Mouse (Mus musculus) neural tube, embryonic 12.5 days (tissue): ENCODE measurements at regions not wholly inside any gene's neighbourhood (a gene's known extent, or its start where the extent isn't known, plus 50 kb on each side); places are given as distances from the start of the nearest gene placed in this dataset.

Experiments used
- ATAC-seq: fragments of 200-750 bp; cut with Nextera tagmentation; 2 replicates; pipeline ENCODE4 v1.8.0; 2017; ENCODE audit warnings: low read depth, mild to moderate bottlenecking, moderate TSS enrichment, moderate library complexity; ENCODE audit not compliant: low FRiP score
- H3K27ac ChIP-seq: fragments of 300-500 bp; sonication (generic); 2 replicates; pipeline ENCODE4 v1.5.1; 2016
- H3K27me3 ChIP-seq: fragments of 300-500 bp; sonication (generic); replicated peaks from 2 replicates; pipeline ENCODE4 v1.6.1; 2016; ENCODE audit warnings: mild to moderate bottlenecking
- H3K36me3 ChIP-seq: fragments of 300-500 bp; sonication (generic); 2 replicates; pipeline ENCODE4 v1.6.1; 2016; ENCODE audit warnings: mild to moderate bottlenecking
- H3K4me1 ChIP-seq: fragments of 300-500 bp; sonication (generic); 2 replicates; pipeline ENCODE4 v1.6.1; 2016
- H3K4me2 ChIP-seq: fragments of 300-500 bp; sonication (generic); replicated peaks from 2 replicates; pipeline ENCODE4 v1.6.1; 2016; ENCODE audit warnings: mild to moderate bottlenecking
- H3K4me3 ChIP-seq: fragments of 300-500 bp; sonication (generic); 2 replicates; pipeline ENCODE4 v1.5.1; 2016
- H3K9ac ChIP-seq: fragments of 300-500 bp; sonication (generic); 2 replicates; pipeline ENCODE4 v1.6.1; 2016; ENCODE audit warnings: mild to moderate bottlenecking
- H3K9me3 ChIP-seq: fragments of 300-500 bp; sonication (generic); 2 replicates; pipeline ENCODE4 v1.6.1; 2016; ENCODE audit warnings: mild to moderate bottlenecking
- WGBS: fragments of 180-500 bp; shearing (Covaris S2); methylation state at CpG from one replicate; pipeline ENCODE4 v1.1.7; 2016; 5-methylcytosine and 5-hydroxymethylcytosine counted together

DNA sequence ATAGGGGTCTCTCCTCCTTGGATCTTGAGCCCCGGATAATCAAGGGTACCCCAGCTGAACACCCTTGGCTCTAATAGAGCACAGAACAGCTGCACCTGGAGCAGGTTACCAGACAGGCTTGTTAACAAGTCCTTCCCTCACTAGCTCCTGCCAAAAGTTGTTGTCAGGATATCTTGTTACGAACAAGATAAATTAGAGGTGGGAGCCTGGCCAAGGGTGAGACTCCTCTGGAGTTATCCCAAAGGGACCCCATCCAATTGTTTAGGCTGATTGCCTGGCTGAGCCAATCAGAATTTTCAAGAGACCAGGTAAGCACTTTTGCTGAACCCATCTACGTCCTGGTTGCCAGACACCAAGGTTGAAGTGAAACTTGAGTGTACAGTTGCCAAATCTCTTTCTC, 465.2 kb upstream of the Gm19410 start:
- peaks cover 14% of the 10 kb centered on the region; the same call in 1 of the 2 replicates for H3K9me3 ChIP-seq
- H3K36me3 ChIP-seq = no peaks in the 10 kb centered on the region
- WGBS = 89% methylated on average over 3 of the region's 3 CpGs
- no peak for ATAC-seq
- no peak overlapping the region for H3K27ac ChIP-seq
- H3K4me3 ChIP-seq = no peak overlapping the region
- H3K4me1 ChIP-seq = no peaks in the 10 kb centered on the region
- H3K4me2 ChIP-seq = no peak overlapping the region
- no peak overlapping the region for H3K9ac ChIP-seq
- no peaks in the 10 kb centered on the region for H3K27me3 ChIP-seq

DNA sequence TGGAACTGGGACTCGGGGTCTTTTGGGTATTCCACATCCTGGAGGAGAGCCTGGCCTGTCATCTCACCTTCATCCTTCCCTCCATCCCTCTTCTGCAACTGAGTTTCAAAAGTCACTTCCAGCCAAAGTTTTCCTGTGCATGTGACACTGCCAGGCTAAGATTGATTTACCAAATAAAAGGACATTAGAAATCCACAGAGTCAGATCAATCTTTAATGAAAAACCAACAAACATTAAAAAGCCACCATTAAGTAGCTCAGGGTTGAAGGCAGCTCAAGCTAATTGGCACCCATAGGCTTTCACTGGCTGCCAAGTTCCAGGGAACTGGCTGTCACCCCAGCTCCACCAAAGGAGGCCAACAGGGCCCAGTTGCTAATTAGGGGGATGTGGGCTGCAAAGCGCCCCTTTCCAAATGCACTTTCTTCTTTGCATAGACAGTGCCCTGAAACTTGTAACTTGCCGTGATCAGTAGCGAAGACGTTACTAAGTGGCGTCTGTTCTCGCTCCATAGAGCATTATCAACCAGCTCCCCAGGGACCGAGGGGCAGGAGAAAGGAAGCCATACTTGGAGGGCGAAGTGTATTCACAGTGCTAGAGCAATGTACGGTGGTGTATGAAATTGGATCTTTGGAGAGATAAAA, 464.6 kb upstream of the Gm19410 start:
- H3K4me2 ChIP-seq = no peak overlapping the region
- no peaks in the 10 kb centered on the region for H3K4me1 ChIP-seq
- no peaks in the 10 kb centered on the region for H3K36me3 ChIP-seq
- 85% methylated on average over 10 of the region's 10 CpGs for WGBS
- no peak overlapping the region for H3K27ac ChIP-seq
- H3K4me3 ChIP-seq = no peak overlapping the region
- no peak for ATAC-seq
- no peak overlapping the region for H3K9ac ChIP-seq
- no peaks in the 10 kb centered on the region for H3K27me3 ChIP-seq
- H3K9me3 ChIP-seq = peaks cover 14% of the 10 kb centered on the region; the same call in 1 of the 2 replicates

DNA sequence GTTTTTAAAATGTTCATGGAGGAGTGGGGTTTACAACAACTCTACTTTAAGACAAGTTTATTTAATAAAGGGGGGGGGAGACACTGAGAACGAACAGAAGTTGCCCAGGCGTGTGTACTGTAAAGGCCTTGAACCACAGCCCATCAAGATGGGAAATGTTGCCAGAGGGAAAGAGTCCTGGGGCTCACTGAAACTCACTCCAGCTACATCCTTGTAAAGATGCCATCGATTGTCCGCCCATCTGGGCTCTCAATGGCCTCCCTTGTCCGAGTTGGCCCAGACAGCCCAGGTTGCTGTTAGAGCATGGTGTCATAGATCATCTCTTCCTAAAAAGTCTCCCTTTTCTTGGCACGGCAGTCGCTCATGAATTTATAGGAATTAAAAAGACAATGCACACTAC, 462.7 kb upstream of the Gm19410 start:
- H3K4me2 ChIP-seq = no peak overlapping the region
- no peaks in the 10 kb centered on the region for H3K27me3 ChIP-seq
- H3K27ac ChIP-seq = no peak overlapping the region
- no peaks in the 10 kb centered on the region for H3K4me1 ChIP-seq
- no peak overlapping the region for H3K4me3 ChIP-seq
- no peaks in the 10 kb centered on the region for H3K36me3 ChIP-seq
- H3K9ac ChIP-seq = no peak overlapping the region
- no peak for ATAC-seq
- H3K9me3 ChIP-seq = peaks cover 14% of the 10 kb centered on the region; the same call in 1 of the 2 replicates
- 86% methylated on average over 7 of the region's 7 CpGs for WGBS

DNA sequence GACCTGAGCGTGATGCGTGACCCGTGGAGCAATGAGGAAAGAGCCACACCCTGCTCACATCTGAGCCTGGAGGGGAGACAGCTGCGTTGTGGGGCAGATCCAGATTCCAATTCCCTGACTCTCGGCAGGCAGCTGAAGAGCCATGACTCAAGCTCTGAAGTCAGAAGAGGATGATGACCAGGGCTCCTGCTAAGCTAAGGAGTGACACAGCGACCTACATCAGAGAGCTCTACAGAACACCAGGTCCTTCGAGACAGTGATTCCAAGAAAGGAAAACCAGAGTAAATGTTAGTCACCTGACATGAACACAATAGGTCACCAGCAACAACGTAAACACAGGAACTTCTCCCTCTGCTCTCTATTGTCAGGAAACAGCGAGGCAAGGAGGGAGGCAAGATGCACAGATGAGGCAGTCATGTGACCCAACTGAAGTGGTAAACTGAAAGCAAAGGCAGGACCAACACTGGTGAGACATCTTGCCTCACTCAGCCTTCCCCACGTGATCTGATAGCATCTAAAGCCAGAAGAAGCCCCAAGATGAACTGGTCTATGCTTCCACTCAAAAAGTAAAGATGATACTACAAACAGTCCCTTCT, 444.2 kb upstream of the Gm19410 start:
- no peaks in the 10 kb centered on the region for H3K36me3 ChIP-seq
- no peak overlapping the region for H3K4me2 ChIP-seq
- no peak for ATAC-seq
- H3K9ac ChIP-seq = no peak overlapping the region
- no peaks in the 10 kb centered on the region for H3K9me3 ChIP-seq
- H3K4me1 ChIP-seq = no peaks in the 10 kb centered on the region
- H3K4me3 ChIP-seq = no peak overlapping the region
- H3K27ac ChIP-seq = no peak overlapping the region
- WGBS = 84% methylated on average over 10 of the region's 10 CpGs
- H3K27me3 ChIP-seq = no peaks in the 10 kb centered on the region

DNA sequence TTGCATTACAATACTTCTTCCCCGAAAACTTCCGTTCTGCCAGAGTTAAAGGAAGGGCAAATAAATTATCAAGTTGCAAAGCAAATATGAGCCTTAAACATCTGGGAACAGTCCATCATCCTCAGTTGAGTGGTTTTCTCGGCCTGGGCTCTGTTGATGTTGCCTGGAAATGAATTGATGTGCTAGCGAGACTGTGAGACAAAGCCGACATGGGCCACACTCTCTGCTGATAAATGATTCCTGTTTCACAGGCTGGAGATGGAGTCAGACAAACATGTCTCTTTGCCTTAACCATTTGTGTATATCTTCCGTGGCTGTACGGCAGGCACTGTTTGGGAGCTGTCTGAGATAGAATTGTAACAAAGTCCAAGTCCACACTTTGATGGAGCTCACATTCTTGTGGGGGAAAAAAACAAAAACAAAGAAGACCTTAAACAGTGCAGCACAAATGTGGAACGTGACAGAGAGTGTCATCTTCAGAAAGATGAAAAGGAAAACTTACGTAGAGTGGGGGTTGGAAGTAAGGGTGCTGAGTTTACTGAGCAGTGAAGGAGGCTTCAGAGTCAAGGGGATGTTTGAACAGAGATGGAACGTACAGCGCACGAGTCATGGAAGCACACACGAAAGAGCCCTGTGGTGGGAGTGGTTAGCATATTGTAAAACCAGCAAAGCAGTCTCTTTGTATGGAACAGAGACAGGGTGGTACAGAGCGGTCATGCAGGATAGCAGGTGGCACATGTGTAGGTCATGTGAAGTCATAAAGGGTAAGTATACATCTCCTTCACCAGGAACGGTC, 442.2 kb upstream of the Gm19410 start:
- no peaks in the 10 kb centered on the region for H3K4me1 ChIP-seq
- 76% methylated on average over 15 of the region's 15 CpGs for WGBS

More for the DNA sequence above, 442.2 kb upstream of the Gm19410 start:
- Histone ChIP-seq H3K9ac (no peak overlapping the region), H3K4me3 (no peak overlapping the region), H3K27me3 (no peaks in the 10 kb centered on the region), H3K36me3 (no peaks in the 10 kb centered on the region), H3K4me2 (no peak overlapping the region), H3K9me3 (no peaks in the 10 kb centered on the region), H3K27ac (no peak overlapping the region)
- ATAC-seq = no peak
